In the genomic region with DNA sequence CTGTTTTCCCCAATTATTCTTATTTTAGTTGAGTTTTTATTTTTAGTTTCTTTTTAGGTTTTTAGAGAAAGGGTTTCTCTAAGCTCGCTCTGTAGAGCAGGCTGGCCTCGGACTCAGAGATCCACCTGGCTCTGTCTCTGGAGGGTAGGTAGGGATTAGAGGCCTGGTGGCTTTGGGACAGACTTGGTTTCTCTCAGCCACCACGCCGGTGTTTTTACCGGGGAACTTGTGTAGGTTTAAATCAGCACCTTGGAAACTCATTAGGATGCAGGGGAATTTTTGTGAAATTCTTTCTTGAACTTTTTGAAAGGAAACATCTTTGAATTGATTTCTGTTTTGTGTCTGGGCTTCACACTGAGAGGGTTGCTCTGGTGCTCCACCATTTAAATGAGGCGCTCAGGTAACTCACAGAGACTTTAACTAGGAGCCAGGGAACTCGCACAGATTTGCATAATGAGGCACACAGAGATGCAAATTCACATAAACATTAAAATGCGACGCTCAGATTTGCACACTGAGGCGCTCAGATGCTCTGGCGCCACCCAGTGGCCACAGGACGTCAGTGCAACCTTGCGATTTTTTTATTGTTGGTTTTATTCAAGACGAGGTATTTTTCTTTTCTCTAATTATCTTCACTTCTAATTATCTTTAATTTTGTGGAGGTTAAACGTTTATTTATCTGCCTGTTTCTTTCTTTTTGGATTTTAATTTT, we compare ENCODE assay signal across 8 mouse cellular contexts. TPM values are rescaled to one million over a fixed set of nuclear protein-coding genes. Genes with fewer than 3 reads are reported as not detected.
DNase-seq lines count a peak whose midpoint lies in the region; ATAC-seq and TF ChIP-seq lines count a peak whose summit lies in the region.
"Not testable (repeated sequence)": the region's sequence is repeated elsewhere in the genome, so short reads cannot be mapped to it uniquely, and the experiment has no call there.

No protein-coding gene starts in this region.

- H3K4me1 ChIP-seq in G1E (ENCODE audit: insufficient read depth, low read depth, low read length), result peaks cover 15% of the 10 kb centered on the region
- H3K4me1 ChIP-seq in forebrain, embryonic 11.5 days (replicated peaks; ENCODE audit: control insufficient read depth, insufficient read depth, low read length); hindbrain, embryonic 11.5 days (replicated peaks; ENCODE audit: control insufficient read depth, insufficient read depth, low read length); midbrain, embryonic 10.5 days: not testable (repeated sequence)

- H3K4me2 ChIP-seq in forebrain, embryonic 11.5 days (ENCODE audit: low read depth, low read length, severe bottlenecking); hindbrain, embryonic 11.5 days (replicated peaks; ENCODE audit: low read depth, low read length): not testable (repeated sequence)

- ATAC-seq in G1E (ENCODE audit: extremely low read depth, insufficient number of reproducible peaks, low FRiP score, poor library complexity, severe bottlenecking); forebrain, embryonic 11.5 days (replicated peaks; ENCODE audit: low FRiP score); hindbrain, embryonic 11.5 days (ENCODE audit: low FRiP score): not testable (repeated sequence)

- DNase-seq in G1E (ENCODE audit: low spot score), result not testable (repeated sequence)
- peak; percentile 71 to 88 for DNase-seq in cerebellum, adult 18-20 months
- peak; percentile 86 for DNase-seq in forebrain, embryonic 11.5 days (ENCODE audit: low spot score)
- DNase-seq in hindbrain, embryonic 11.5 days (ENCODE audit: low spot score), result peak; percentile 85
- DNase-seq in layer of hippocampus, postnatal 25 days (ENCODE audit: extremely low spot score in 1 of 2, low spot score in 1 of 2), result peak; percentile 59 to 78
- peak; percentile 77 for DNase-seq in midbrain, embryonic 10.5 days (ENCODE audit: low spot score)
- DNase-seq in spleen, postnatal 10 days (ENCODE audit: low spot score in 2 of 2), result peak; percentile 54 to 63
- DNase-seq in yolk sac, embryonic 10.5 days (ENCODE audit: low spot score), result peak; percentile 40

- WGBS in forebrain, embryonic 11.5 days, result 49% methylated on average over 15 of the region's 15 CpGs
- whole genome bisulfite sequencing in hindbrain, embryonic 11.5 days, result 53% methylated on average over 15 of the region's 15 CpGs
- WGBS in midbrain, embryonic 10.5 days, result 55% methylated on average over 15 of the region's 15 CpGs

- peaks cover 10% of the 10 kb centered on the region for H3K9me3 ChIP-seq in G1E (replicated peaks)
- H3K9me3 ChIP-seq in forebrain, embryonic 11.5 days (ENCODE audit: control insufficient read depth, low read length), result peaks cover 22% of the 10 kb centered on the region
- peaks cover 14% of the 10 kb centered on the region for H3K9me3 ChIP-seq in hindbrain, embryonic 11.5 days (ENCODE audit: control insufficient read depth, low read length)
- peaks cover 44% of the 10 kb centered on the region for H3K9me3 ChIP-seq in midbrain, embryonic 10.5 days (replicated peaks)

- peak; percentile 21; the same call in 1 of the 2 replicates for TF ChIP-seq CTCF in G1E (IDR thresholded peaks at IDR 0.05; ENCODE audit: low read depth, low read length)

- H3K27me3 ChIP-seq in G1E (ENCODE audit: insufficient read depth, low read length); forebrain, embryonic 11.5 days (ENCODE audit: control insufficient read depth, insufficient read depth, low read length); hindbrain, embryonic 11.5 days (ENCODE audit: control insufficient read depth, insufficient read depth, low read length); midbrain, embryonic 10.5 days (ENCODE audit: low read depth, poor library complexity, severe bottlenecking): not testable (repeated sequence)

- H3K36me3 ChIP-seq in G1E (replicated peaks), result peaks cover 21% of the 10 kb centered on the region
- H3K36me3 ChIP-seq in forebrain, embryonic 11.5 days (ENCODE audit: control insufficient read depth, insufficient read depth, low read length), result peaks cover 26% of the 10 kb centered on the region; the same call in 1 of the 2 replicates
- H3K36me3 ChIP-seq in hindbrain, embryonic 11.5 days (ENCODE audit: control insufficient read depth, insufficient read depth, low read length), result peaks cover 15% of the 10 kb centered on the region
- H3K36me3 ChIP-seq in midbrain, embryonic 10.5 days, result peaks cover 50% of the 10 kb centered on the region

- not testable (repeated sequence) for H3K27ac ChIP-seq in forebrain, embryonic 11.5 days (ENCODE audit: low read depth, low read length); hindbrain, embryonic 11.5 days (ENCODE audit: low read depth, low read length); midbrain, embryonic 10.5 days (replicated peaks)

- not testable (repeated sequence) for H3K9ac ChIP-seq in forebrain, embryonic 11.5 days (ENCODE audit: low read length); hindbrain, embryonic 11.5 days (ENCODE audit: low read depth, low read length)

- not testable (repeated sequence) for H3K4me3 ChIP-seq in G1E (ENCODE audit: low read depth, low read length); forebrain, embryonic 11.5 days (ENCODE audit: low read depth, low read length); hindbrain, embryonic 11.5 days (ENCODE audit: low read depth, low read length); midbrain, embryonic 10.5 days

RNA-seq across cellular contexts. Expression of gene Gm21887, which starts 12.4 kb away (rescaled TPM):
- total RNA-seq in G1E (2014; fragmentation: Nextera tagmentation), result 163 and 204 TPM in 2 replicates
- 35.4 and 44.4 TPM in 2 replicates for total RNA-seq in G1E (2017)
- 300 and 429 TPM in 2 replicates for polyA plus RNA-seq in G1E (2012)
- 321 and 384 TPM in 2 replicates for polyA plus RNA-seq in forebrain, embryonic 11.5 days (2014; fragmentation: Nextera tagmentation; extraction: Ambion mirVana)
- polyA plus RNA-seq in hindbrain, embryonic 11.5 days (2014; fragmentation: Nextera tagmentation; extraction: Ambion mirVana), result 174 and 175 TPM in 2 replicates
- 100 to 1,000 TPM in 1 of 2 experiments, 10 to 100 TPM in 1; 65.7 to 260 TPM for total RNA-seq in layer of hippocampus, postnatal 25 days (2021)
- 224 and 306 TPM in 2 replicates for polyA plus RNA-seq in midbrain, embryonic 10.5 days (2016; fragmentation: Nextera tagmentation; extraction: Ambion mirVana)
